5 mouse cellular contexts compared by ENCODE assay signal in genomic region chr1:105766099-105766498, GRCm38 (mm10). TPM values are rescaled to one million over a fixed set of nuclear protein-coding genes. Genes with fewer than 3 reads are reported as not detected.
DNase-seq lines count a peak whose midpoint lies in the region; ATAC-seq and TF ChIP-seq lines count a peak whose summit lies in the region.
"Not testable (repeated sequence)": the region's sequence is repeated elsewhere in the genome, so short reads cannot be mapped to it uniquely, and the experiment has no call there.
"Had no signal": no experiment of that assay in that cellular context is flagged by ENCODE, and none has a peak within 500 bp of the region (broad histone marks: within the 10 kb centered on the region; RNA-seq: fewer than 3 reads in every experiment).

No protein-coding gene starts in this region.

- peak overlapping the region in 1 of 3 experiments; percentile 50 for H3K4me3 ChIP-seq in CH12.LX (replicated peaks in 1 of 3; ENCODE audit: low read depth in 2 of 3, low read length in 2 of 3, poor library complexity in 1 of 3)
- not testable (repeated sequence) for H3K4me3 ChIP-seq in forebrain, postnatal 0 days (ENCODE audit: low read depth, low read length)

- not testable (repeated sequence) for H3K4me1 ChIP-seq in CH12.LX (ENCODE audit: control insufficient read depth in 1 of 2, insufficient read depth in 2 of 2); forebrain, postnatal 0 days (ENCODE audit: insufficient read depth)

- H3K79me2 ChIP-seq in CH12.LX (replicated peaks; ENCODE audit: control insufficient read depth, extremely low read depth, insufficient read depth, poor library complexity, severe bottlenecking): not testable (repeated sequence)

- H3K27me3 ChIP-seq in CH12.LX (replicated peaks); forebrain, postnatal 0 days (ENCODE audit: insufficient read depth, low read length): not testable (repeated sequence)

- in situ Hi-C loops in CH12.LX (cut with MboI; ENCODE audit: low pct_ligation_motif_present, low pct_unique_long_range_greater_than_20kb, low sequenced_read_pairs): not testable (repeated sequence)

- WGBS in forebrain, postnatal 0 days: 84% methylated on average over 9 of the region's 9 CpGs

- not testable (repeated sequence) for H3K9ac ChIP-seq in CH12.LX (ENCODE audit: insufficient read depth, low read depth); forebrain, postnatal 0 days

- not testable (repeated sequence) for TF ChIP-seq CTCF in CH12.LX (conservative IDR thresholded peaks at IDR 0.05 in 1 of 2, IDR thresholded peaks at IDR 0.05 in 1 of 2; ENCODE audit: low read depth in 2 of 2, low read length in 2 of 2); forebrain, postnatal 0 days (IDR thresholded peaks at IDR 0.05; ENCODE audit: low read depth)

- dilution Hi-C loops in CH12.LX (cut with MboI; ENCODE audit: extremely low pct_ligation_motif_present, extremely low pct_unique_long_range_greater_than_20kb, low sequenced_read_pairs): not testable (repeated sequence)

- peaks cover 12% of the 10 kb centered on the region for H3K9me3 ChIP-seq in CH12.LX (replicated peaks; ENCODE audit: low read length)
- H3K9me3 ChIP-seq in forebrain, postnatal 0 days (ENCODE audit: low read length): not testable (repeated sequence)

- TF ChIP-seq EP300 in CH12.LX (IDR thresholded peaks at IDR 0.05; ENCODE audit: low read length): not testable (repeated sequence)

- not testable (repeated sequence) for TF ChIP-seq RAD21 in CH12.LX (IDR thresholded peaks at IDR 0.05; ENCODE audit: low read depth, low read length)

- H3K36me3 ChIP-seq in CH12.LX (replicated peaks in 1 of 2; ENCODE audit: control insufficient read depth in 1 of 2, insufficient read depth in 1 of 2, low read length in 1 of 2); forebrain, postnatal 0 days (ENCODE audit: insufficient read depth): not testable (repeated sequence)

- H3K4me2 ChIP-seq in CH12.LX (ENCODE audit: insufficient read depth, low read depth, poor library complexity, severe bottlenecking): peak overlapping the region; percentile 59; the same call in 1 of the 2 replicates
- H3K4me2 ChIP-seq in forebrain, postnatal 0 days (ENCODE audit: low read depth): not testable (repeated sequence)

- DNase-seq in CH12.LX (ENCODE audit: extremely low read depth); forebrain, postnatal 0 days: not testable (repeated sequence)
- DNase-seq in heart, adult 11 months: peak; percentile 46

- peak overlapping the region; percentile 71 for H3K27ac ChIP-seq in CH12.LX (ENCODE audit: insufficient read depth, low read depth)
- not testable (repeated sequence) for H3K27ac ChIP-seq in forebrain, postnatal 0 days (ENCODE audit: low read depth, low read length)

- not testable (repeated sequence) for TF ChIP-seq POLR2A in CH12.LX (IDR thresholded peaks at IDR 0.05; ENCODE audit: low read depth, low read length)

- 0 out of 2 replicates have a peak, but pooled peaks have one; percentile 8 for ATAC-seq in forebrain, postnatal 0 days

TF ChIP-seq in CH12.LX, 34 proteins besides CTCF, POLR2A, EP300 and RAD21:
- TF ChIP-seq MXI1 (IDR thresholded peaks at IDR 0.05; ENCODE audit: low read depth, low read length): peak; percentile 35; the same call in 1 of the 2 replicates
- 0 out of 2 replicates have a peak, but pooled peaks have one; percentile 35 for TF ChIP-seq MYC (IDR thresholded peaks at IDR 0.05; ENCODE audit: low read depth, low read length)
- peak; percentile 44; the same call in 1 of the 2 replicates for TF ChIP-seq IRF4 (IDR thresholded peaks at IDR 0.05; ENCODE audit: low read depth, low read length)
- peak; percentile 75 for TF ChIP-seq TBP (conservative IDR thresholded peaks at IDR 0.05; ENCODE audit: low read depth, low read length)
- TF ChIP-seq SIN3A (IDR thresholded peaks at IDR 0.05; ENCODE audit: low read length): peak; percentile 47; the same call in 1 of the 2 replicates
- peak; percentile 52; the same call in 1 of the 2 replicates for TF ChIP-seq BHLHE40 (IDR thresholded peaks at IDR 0.05; ENCODE audit: low read depth, low read length)

RNA-seq across cellular contexts. Expression of gene Tnfrsf11a, which starts 14.4 kb away (rescaled TPM):
- 1.4 and 2.5 TPM in 2 replicates for total RNA-seq in CH12.LX (2012; rRNA removed)
- total RNA-seq in CH12.LX (2014; rRNA removed): 0.09 and 0.28 TPM in 2 replicates
- 0.20 and 0.55 TPM in 2 replicates for polyA plus RNA-seq in CH12.LX (2012; ENCODE audit: insufficient read length, low read depth)
- total RNA-seq in forebrain, postnatal 0 days (2014; rRNA removed): 2.2 and 2.3 TPM in 2 replicates
- 0.62 and 0.77 TPM in 2 replicates for polyA plus RNA-seq in forebrain, postnatal 0 days (2015; fragmentation: Nextera tagmentation; extraction: Ambion mirVana)
- total RNA-seq: MEL had no signal
- polyA plus RNA-seq: G1E had no signal
